Mouse (Mus musculus) heart, postnatal 4 days (tissue): ENCODE measurements at regions not wholly inside any gene's neighbourhood (a gene's known extent, or its start where the extent isn't known, plus 50 kb on each side); places are given as distances from the start of the nearest gene placed in this dataset.
"Not testable (repeated sequence)": the region's sequence is repeated elsewhere in the genome, so short reads cannot be mapped to it uniquely, and the experiment has no call there.

Experiments used
- DNase-seq: peaks from one replicate; pipeline ENCODE4 v3.0.0; 2021

DNA sequence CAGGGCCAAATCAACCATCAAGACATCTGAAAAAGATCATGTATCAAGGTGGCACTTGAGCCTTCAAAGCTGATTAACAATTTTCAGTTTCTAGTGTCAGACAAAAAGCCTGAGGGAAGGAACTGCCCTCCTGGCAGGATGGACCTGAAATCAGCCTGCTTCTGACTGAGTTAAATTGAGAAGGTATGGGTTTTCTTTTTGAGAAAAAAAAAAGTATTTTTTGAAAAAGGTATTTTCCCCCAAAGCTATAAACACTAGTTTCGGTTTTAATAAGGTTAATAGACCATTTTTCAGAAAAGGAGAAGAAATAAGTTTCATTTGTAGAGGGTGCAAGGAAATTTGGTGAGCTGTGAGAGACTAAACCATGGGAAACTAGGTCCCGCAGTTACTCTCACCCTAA lies 124.6 kb upstream of the Mrpl21 start:
- DNase-seq: not testable (repeated sequence)

DNA sequence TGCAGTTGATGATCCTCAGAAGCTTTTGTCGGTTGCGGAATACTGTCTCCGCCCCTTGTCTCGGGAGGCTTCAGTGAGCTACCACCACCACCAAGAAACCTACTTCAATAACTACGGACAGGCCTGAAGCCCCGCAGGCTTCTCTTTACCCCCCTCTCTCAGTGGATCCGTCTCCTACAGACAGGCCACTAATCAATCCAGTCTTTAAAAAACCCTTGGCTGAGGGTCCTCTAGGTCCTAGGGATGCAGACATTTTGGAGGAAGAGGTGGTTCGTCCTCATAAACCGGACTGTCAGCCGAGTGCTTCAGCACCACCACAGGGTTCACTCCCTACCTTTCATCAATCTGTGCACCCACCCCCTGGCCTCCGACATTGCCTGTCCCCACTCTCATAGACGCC lies 123.4 kb upstream of the Mrpl21 start:
- no peak for DNase-seq

DNA sequence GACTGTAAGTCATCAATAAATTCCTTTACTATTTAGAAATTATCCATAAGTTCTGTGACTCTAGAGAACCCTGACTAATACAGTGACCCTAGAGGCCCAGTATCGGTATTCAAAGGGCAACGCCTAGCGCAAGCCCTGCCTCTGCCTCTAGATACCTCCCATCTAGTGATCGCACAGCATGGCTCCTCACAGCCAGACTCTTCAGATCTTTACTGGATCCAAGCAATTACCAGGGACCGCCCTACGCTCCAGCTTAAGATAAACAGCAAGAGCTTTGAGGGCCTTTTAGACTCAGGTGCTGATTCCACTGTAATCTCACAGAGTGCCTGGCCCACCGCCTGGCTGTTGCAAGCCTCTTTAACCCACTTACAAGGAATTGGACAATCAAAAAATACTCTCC lies 115.0 kb upstream of the Mrpl21 start:
- DNase-seq: no peak

DNA sequence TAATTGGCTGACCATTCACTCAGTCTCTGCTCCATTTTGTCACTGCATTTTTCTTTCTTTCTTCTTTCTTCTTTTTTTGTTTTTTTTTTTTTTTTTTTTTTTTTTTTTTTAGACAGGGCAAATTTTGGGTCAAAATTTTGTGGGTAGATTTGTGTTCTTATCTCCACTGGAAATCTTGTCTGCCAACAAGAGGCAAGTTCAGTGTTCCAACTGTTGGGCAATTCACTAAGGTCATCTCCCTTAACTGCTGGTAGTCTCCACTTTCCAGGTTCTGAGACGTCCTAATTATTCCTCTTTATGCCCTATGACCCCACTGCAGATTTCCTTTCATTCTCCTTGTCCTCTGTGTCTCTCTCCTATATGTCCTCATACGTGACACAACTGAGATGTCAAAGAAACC lies 100.1 kb upstream of the Mrpl21 start:
- no peak for DNase-seq

DNA sequence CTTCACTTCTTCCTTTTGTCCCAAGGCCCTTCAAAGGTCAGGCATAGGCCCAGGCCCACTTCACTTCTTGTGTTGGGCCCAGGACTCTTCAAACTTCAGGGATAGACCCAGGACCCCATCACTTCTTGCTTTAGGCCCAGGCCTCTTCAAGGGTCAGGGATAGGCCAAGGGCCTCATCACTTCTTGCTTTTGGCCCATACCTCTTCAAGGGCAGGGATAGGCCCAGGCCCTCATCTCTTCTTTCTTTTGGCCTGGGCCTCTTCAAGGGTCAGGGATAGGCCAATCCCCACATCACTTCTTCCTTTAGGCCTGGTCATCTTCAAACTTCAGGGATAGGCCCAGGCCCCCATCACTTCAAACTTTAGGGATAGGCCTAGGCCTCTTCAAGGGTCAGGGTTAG lies 90.1 kb upstream of the Mrpl21 start:
- no peak for DNase-seq

DNA sequence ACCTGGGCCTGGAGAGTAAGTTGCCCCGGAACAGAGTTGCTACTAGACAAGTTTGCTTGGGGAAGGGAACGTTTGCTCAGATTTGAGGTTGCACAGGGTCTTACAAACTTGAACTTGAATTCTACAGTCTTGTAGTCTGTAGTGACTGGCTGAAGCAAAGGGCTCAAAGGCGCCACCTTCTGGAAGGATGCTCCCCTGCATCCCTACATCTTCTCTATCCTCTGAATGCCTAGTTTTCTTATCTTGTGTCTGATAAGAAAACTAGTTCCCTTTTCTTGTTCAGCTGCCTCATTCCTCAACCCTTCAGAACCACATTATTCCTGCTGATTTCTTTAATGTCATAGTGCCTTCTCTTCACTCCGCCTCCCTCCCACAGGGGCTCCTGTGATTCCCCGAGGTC lies 78.2 kb upstream of the Mrpl21 start:
- peak; percentile 37 for DNase-seq

DNA sequence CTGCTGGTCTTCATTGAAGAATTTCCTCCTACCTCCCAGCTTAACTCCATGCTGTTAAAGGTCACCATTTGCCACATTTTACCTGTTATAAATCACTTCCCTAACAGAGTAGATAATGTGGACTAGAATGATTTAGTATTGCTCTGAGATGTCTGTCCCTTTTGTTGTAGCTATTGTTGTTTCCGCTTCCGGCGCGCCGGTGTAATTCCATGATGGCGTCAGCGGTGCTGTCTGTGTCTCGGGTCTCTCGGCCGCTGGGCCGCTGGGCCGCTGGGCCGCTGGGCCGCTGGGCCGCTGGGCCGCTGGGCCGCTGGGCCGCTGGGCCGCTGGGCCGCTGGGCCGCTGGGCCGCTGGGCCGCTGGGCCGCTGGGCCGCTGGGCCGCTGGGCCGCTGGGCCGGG lies 77.3 kb upstream of the Mrpl21 start:
- not testable (repeated sequence) for DNase-seq

DNA sequence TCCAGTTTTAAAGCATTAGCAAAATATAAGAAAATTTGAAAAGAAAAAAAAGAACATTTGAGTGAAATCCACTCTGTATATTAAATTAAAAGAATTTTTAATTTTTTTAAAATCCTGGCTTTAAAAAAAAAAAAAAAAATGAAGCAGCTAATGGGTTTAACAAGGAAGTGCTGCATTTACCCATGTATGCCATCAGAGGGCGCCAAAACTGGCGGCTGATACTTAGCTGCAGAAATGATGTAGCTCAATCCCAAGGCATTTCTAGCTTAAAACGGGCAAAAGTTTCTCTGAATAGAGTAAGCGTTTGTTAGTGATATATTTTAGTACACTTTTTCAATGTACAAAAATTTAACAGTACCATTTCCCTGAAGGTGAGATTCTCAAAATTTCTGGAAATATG lies 74.4 kb upstream of the Mrpl21 start:
- DNase-seq: peak; percentile 59
